Mouse (Mus musculus) intestine, embryonic 16.5 days (tissue): ENCODE data around the gene Sgk1. TPM values are rescaled to one million over a fixed set of nuclear protein-coding genes. Genes with fewer than 3 reads are reported as not detected.
A peak's percentile ranks its signal among the peaks of the same experiment; 100 is the strongest.

ENCODE experiments used
- ATAC-seq: fragments of 200-750 bp; cut with Nextera tagmentation; 2 replicates; pipeline ENCODE4 v1.8.0; 2017; ENCODE audit warnings: moderate TSS enrichment, moderate library complexity
- H3K27ac ChIP-seq: fragments of 300-500 bp; sonication (generic); 2 replicates; pipeline ENCODE4 v1.5.1; 2014; ENCODE audit warnings: mild to moderate bottlenecking, low read length
- H3K27me3 ChIP-seq: fragments of 300-500 bp; sonication (generic); replicated peaks from 2 replicates; pipeline ENCODE4 v1.6.1; 2014; ENCODE audit warnings: low read length, control low read depth, mixed read lengths; ENCODE audit not compliant: control insufficient read depth, insufficient read depth
- H3K36me3 ChIP-seq: fragments of 300-500 bp; sonication (generic); 2 replicates; pipeline ENCODE4 v1.6.1; 2014; ENCODE audit warnings: low read length, control low read depth; ENCODE audit not compliant: control insufficient read depth, insufficient read depth
- H3K4me1 ChIP-seq: fragments of 300-500 bp; sonication (generic); 2 replicates; pipeline ENCODE4 v1.6.1; 2014; ENCODE audit warnings: low read length, control low read depth, mixed read lengths; ENCODE audit not compliant: control insufficient read depth, insufficient read depth
- H3K4me2 ChIP-seq: fragments of 300-500 bp; sonication (generic); 2 replicates; pipeline ENCODE4 v1.6.1; 2014; ENCODE audit warnings: low read depth, low read length, control low read depth
- H3K4me3 ChIP-seq: fragments of 300-500 bp; sonication (generic); 2 replicates; pipeline ENCODE4 v1.5.1; 2014; ENCODE audit warnings: mild to moderate bottlenecking, low read length
- H3K9ac ChIP-seq: fragments of 300-500 bp; sonication (generic); 2 replicates; pipeline ENCODE4 v1.6.1; 2014; ENCODE audit warnings: low read depth, low read length
- H3K9me3 ChIP-seq: fragments of 300-500 bp; sonication (generic); 2 replicates; pipeline ENCODE4 v1.6.1; 2016; ENCODE audit warnings: low read length, control low read depth; ENCODE audit not compliant: control insufficient read depth
- WGBS: fragments of 180-500 bp; shearing (Covaris S2); extraction: QIAGEN DNeasy Blood & Tissue Kit; methylation state at CpG from one replicate; pipeline ENCODE4 v1.1.7; 2014; 5-methylcytosine and 5-hydroxymethylcytosine counted together
- polyA plus RNA-seq: library from polyadenylated mRNA; unstranded; fragments of >200 nt; fragmentation: Nextera tagmentation; extraction: Ambion mirVana; gene quantifications from 2 replicates; pipeline ENCODE4 v1.2.1, GENCODE M21; 2015

The Sgk1 gene
- polyA plus RNA-seq, 1 experiment from 2014 or later: 35.1 TPM

GRCm38 (mm10) chr10:21920611-21921010, 38.6 kb downstream of the Sgk1 start:
- no peak overlapping the region for H3K4me2 ChIP-seq
- no peak for ATAC-seq
- no peak overlapping the region for H3K9ac ChIP-seq
- peaks cover 9% of the 10 kb centered on the region for H3K4me1 ChIP-seq
- WGBS: 73% methylated on average over 2 of the region's 2 CpGs
- H3K4me3 ChIP-seq: no peak overlapping the region
- no peaks in the 10 kb centered on the region for H3K27me3 ChIP-seq
- no peaks in the 10 kb centered on the region for H3K9me3 ChIP-seq
- no peaks in the 10 kb centered on the region for H3K36me3 ChIP-seq
- H3K27ac ChIP-seq: no peak overlapping the region

GRCm38 (mm10) chr10:21922716-21923350, 40.8 kb downstream of the Sgk1 start:
- Histone ChIP-seq H3K9me3 (no peaks in the 10 kb centered on the region), H3K4me1 (peaks cover 9% of the 10 kb centered on the region), H3K27me3 (no peaks in the 10 kb centered on the region), H3K4me2 (no peak overlapping the region), H3K9ac (no peak overlapping the region), H3K4me3 (no peak overlapping the region), H3K36me3 (no peaks in the 10 kb centered on the region), H3K27ac (peak overlapping the region; percentile 41; the same call in 1 of the 2 replicates)
- WGBS: 41% methylated on average over 8 of the region's 8 CpGs
- ATAC-seq: no peak; the same call in 1 of the 2 replicates

GRCm38 (mm10) chr10:21923495-21923952, 41.5 kb downstream of the Sgk1 start:
- no peaks in the 10 kb centered on the region for H3K36me3 ChIP-seq
- H3K27me3 ChIP-seq: no peaks in the 10 kb centered on the region
- no peaks in the 10 kb centered on the region for H3K9me3 ChIP-seq
- WGBS: 14% methylated on average over 9 of the region's 9 CpGs
- no peak overlapping the region for H3K4me3 ChIP-seq
- H3K4me2 ChIP-seq: peak overlapping the region; percentile 33; the same call in 1 of the 2 replicates
- 0 out of 2 replicates have a peak overlapping the region, but pooled peaks have one; percentile 35 for H3K9ac ChIP-seq
- peak overlapping the region; percentile 50; the same call in 1 of the 2 replicates for H3K27ac ChIP-seq
- peaks cover 9% of the 10 kb centered on the region for H3K4me1 ChIP-seq
- ATAC-seq: peak; percentile 80

GRCm38 (mm10) chr10:21924051-21924720, 42.2 kb downstream of the Sgk1 start:
- H3K36me3 ChIP-seq: no peaks in the 10 kb centered on the region
- H3K9ac ChIP-seq: no peak overlapping the region
- no peak for ATAC-seq
- no peaks in the 10 kb centered on the region for H3K27me3 ChIP-seq
- no peak overlapping the region for H3K4me2 ChIP-seq
- H3K27ac ChIP-seq: peak overlapping the region; percentile 50; the same call in 1 of the 2 replicates
- WGBS: 68% methylated on average over 16 of the region's 16 CpGs
- H3K4me1 ChIP-seq: peaks cover 9% of the 10 kb centered on the region
- no peaks in the 10 kb centered on the region for H3K9me3 ChIP-seq
- no peak overlapping the region for H3K4me3 ChIP-seq

GRCm38 (mm10) chr10:21926941-21927340, 45.0 kb downstream of the Sgk1 start:
- peaks cover 9% of the 10 kb centered on the region for H3K4me1 ChIP-seq
- no peak overlapping the region for H3K4me2 ChIP-seq
- no peak overlapping the region for H3K4me3 ChIP-seq
- WGBS: 71% methylated on average over 5 of the region's 5 CpGs
- ATAC-seq: no peak
- no peaks in the 10 kb centered on the region for H3K9me3 ChIP-seq
- H3K27ac ChIP-seq: no peak overlapping the region
- no peak overlapping the region for H3K9ac ChIP-seq
- H3K36me3 ChIP-seq: no peaks in the 10 kb centered on the region
- no peaks in the 10 kb centered on the region for H3K27me3 ChIP-seq

GRCm38 (mm10) chr10:21930781-21931380, 48.9 kb downstream of the Sgk1 start:
- H3K27ac ChIP-seq: no peak overlapping the region
- H3K4me2 ChIP-seq: no peak overlapping the region
- H3K27me3 ChIP-seq: no peaks in the 10 kb centered on the region
- no peaks in the 10 kb centered on the region for H3K9me3 ChIP-seq
- H3K36me3 ChIP-seq: no peaks in the 10 kb centered on the region
- no peaks in the 10 kb centered on the region for H3K4me1 ChIP-seq
- 84% methylated on average over 10 of the region's 10 CpGs for WGBS
- ATAC-seq: no peak
- H3K4me3 ChIP-seq: no peak overlapping the region
- no peak overlapping the region for H3K9ac ChIP-seq

GRCm38 (mm10) chr10:21932791-21933190, 50.8 kb downstream of the Sgk1 start:
- H3K27ac ChIP-seq: no peak overlapping the region
- no peak for ATAC-seq
- H3K4me3 ChIP-seq: no peak overlapping the region
- 80% methylated on average over 3 of the region's 3 CpGs for WGBS
- no peak overlapping the region for H3K4me2 ChIP-seq
- H3K27me3 ChIP-seq: no peaks in the 10 kb centered on the region
- no peaks in the 10 kb centered on the region for H3K9me3 ChIP-seq
- H3K36me3 ChIP-seq: no peaks in the 10 kb centered on the region
- H3K4me1 ChIP-seq: 0 out of 2 replicates have a peak, but pooled peaks cover 5% of the 10 kb centered on the region
- H3K9ac ChIP-seq: no peak overlapping the region

GRCm38 (mm10) chr10:21934826-21935225, 52.8 kb downstream of the Sgk1 start:
- Histone ChIP-seq H3K4me3 (no peak overlapping the region), H3K27ac (no peak overlapping the region), H3K4me2 (no peak overlapping the region), H3K36me3 (no peaks in the 10 kb centered on the region), H3K4me1 (0 out of 2 replicates have a peak, but pooled peaks cover 5% of the 10 kb centered on the region), H3K9ac (no peak overlapping the region), H3K9me3 (no peaks in the 10 kb centered on the region), H3K27me3 (no peaks in the 10 kb centered on the region)
- no peak for ATAC-seq
- WGBS: 81% methylated on average over 2 of the region's 2 CpGs

- ATAC-seq: peak; percentile 36; the same call in 1 of the 2 replicates
- Histone ChIP-seq H3K9me3 (no peaks in the 10 kb centered on the region), H3K4me2 (no peak overlapping the region), H3K4me3 (no peak overlapping the region), H3K27me3 (no peaks in the 10 kb centered on the region), H3K27ac (no peak overlapping the region), H3K9ac (peak overlapping the region; percentile 20; the same call in 1 of the 2 replicates), H3K4me1 (0 out of 2 replicates have a peak, but pooled peaks cover 5% of the 10 kb centered on the region), H3K36me3 (no peaks in the 10 kb centered on the region)
- WGBS: 45% methylated on average over 12 of the region's 12 CpGs
Observed at GRCm38 (mm10) chr10:21936513-21937221, 54.7 kb downstream of the Sgk1 start.
